In genomic region chr3:64987665-64988064, GRCm38 (mm10) we compare ENCODE assay signal across 9 mouse cellular contexts.
A peak's percentile ranks its signal among the peaks of the same experiment; 100 is the strongest.
DNase-seq lines count a peak whose midpoint lies in the region; ATAC-seq and TF ChIP-seq lines count a peak whose summit lies in the region.
"Had no signal": no experiment of that assay in that cellular context is flagged by ENCODE, and none has a peak within 500 bp of the region (broad histone marks: within the 10 kb centered on the region; RNA-seq: fewer than 3 reads in every experiment).

No protein-coding gene starts in this region.

- ATAC-seq in forebrain, embryonic 16.5 days = no peak

- no peak for TF ChIP-seq POLR2A in heart, adult 2 months (IDR thresholded peaks at IDR 0.05; ENCODE audit: insufficient read depth, low read depth, low read length)

- no peak overlapping the region for H3K4me3 ChIP-seq in heart, adult 2 months
- H3K4me3 ChIP-seq in forebrain, embryonic 16.5 days (replicated peaks; ENCODE audit: low read length) = no peak overlapping the region

- TF ChIP-seq EP300 in heart, adult 2 months (IDR thresholded peaks at IDR 0.05; ENCODE audit: insufficient read depth, low read depth, low read length) = no peak

- no peaks in the 10 kb centered on the region for H3K9me3 ChIP-seq in forebrain, embryonic 16.5 days (ENCODE audit: control insufficient read depth, low read length)
- H3K9me3 ChIP-seq: G1E had no signal

- no peaks in the 10 kb centered on the region for H3K36me3 ChIP-seq in heart, adult 2 months (ENCODE audit: control insufficient read depth, insufficient read depth, low read length)
- H3K36me3 ChIP-seq in forebrain, embryonic 16.5 days (ENCODE audit: control insufficient read depth, insufficient read depth) = no peaks in the 10 kb centered on the region
- H3K36me3 ChIP-seq: G1E had no signal

- H3K4me2 ChIP-seq in forebrain, embryonic 16.5 days (ENCODE audit: low read length) = no peak overlapping the region

- no peaks in the 10 kb centered on the region for H3K4me1 ChIP-seq in heart, adult 2 months (ENCODE audit: control insufficient read depth, insufficient read depth, low read length)
- H3K4me1 ChIP-seq in forebrain, embryonic 16.5 days (replicated peaks; ENCODE audit: control insufficient read depth, insufficient read depth, low read length) = no peaks in the 10 kb centered on the region

- WGBS in heart, adult 2 months = 65% methylated on average over 1 of the region's 1 CpGs
- WGBS in forebrain, embryonic 16.5 days = 69% methylated on average over 1 of the region's 1 CpGs

- no peak overlapping the region for H3K9ac ChIP-seq in heart, adult 2 months (ENCODE audit: low read depth, low read length)
- no peak overlapping the region for H3K9ac ChIP-seq in forebrain, embryonic 16.5 days (replicated peaks; ENCODE audit: low read depth, low read length)

- no peak overlapping the region for H3K27ac ChIP-seq in heart, adult 2 months
- H3K27ac ChIP-seq in forebrain, embryonic 16.5 days (ENCODE audit: low read length) = no peak overlapping the region

- intact Hi-C loops in heart, adult 2 months (cut with DNase I) = loop anchor here (2.0 to 10.0 kb wide), 3 partner anchors 227 to 949 kb away; no protein-coding TSS in a partner anchor

- TF ChIP-seq CTCF in heart, adult 2 months (IDR thresholded peaks at IDR 0.05) = peak; percentile 59

- no peak for DNase-seq in heart, adult 2 months
- no peak for DNase-seq in heart, adult 11 months
- peak; percentile 18 for DNase-seq in right cerebral cortex, adult 18-20 months
- DNase-seq in right cerebral cortex, postnatal 36 days (ENCODE audit: low spot score in 2 of 2) = no peak
- peak; percentile 11 to 29 for DNase-seq in layer of hippocampus, adult 8-10 months (ENCODE audit: low spot score in 2 of 2)
- peak; percentile 8 for DNase-seq in yolk sac, embryonic 10.5 days (ENCODE audit: low spot score)
- DNase-seq in thymus, postnatal 0 days (ENCODE audit: low spot score) = no peak

- H3K79me2 ChIP-seq in heart, adult 2 months (replicated peaks; ENCODE audit: control insufficient read depth, insufficient read depth, low read length) = no peaks in the 10 kb centered on the region

- H3K27me3 ChIP-seq in heart, adult 2 months (ENCODE audit: control insufficient read depth, insufficient read depth, low read length) = no peaks in the 10 kb centered on the region
- H3K27me3 ChIP-seq in forebrain, embryonic 16.5 days (replicated peaks; ENCODE audit: control insufficient read depth, insufficient read depth, low read length) = no peaks in the 10 kb centered on the region

Comparison
In these comparisons a context has a peak if more than half of its experiments do, and no peak if none do; other contexts are left out.
1. DNase-seq: peak in right cerebral cortex, adult 18-20 months (single experiment), layer of hippocampus, adult 8-10 months (2 of 2) and yolk sac, embryonic 10.5 days (single experiment); none in heart, adult 2 months (0 of 2), heart, adult 11 months (single experiment), right cerebral cortex, postnatal 36 days (0 of 2) and thymus, postnatal 0 days (single experiment).